Mouse (Mus musculus): ENCODE results near the gene Ly6g5c. TPM values are rescaled to one million over a fixed set of nuclear protein-coding genes. Genes with fewer than 3 reads are reported as not detected.

Gene Ly6g5c
- polyA plus RNA-seq, 1 experiment = not detected

DNA sequence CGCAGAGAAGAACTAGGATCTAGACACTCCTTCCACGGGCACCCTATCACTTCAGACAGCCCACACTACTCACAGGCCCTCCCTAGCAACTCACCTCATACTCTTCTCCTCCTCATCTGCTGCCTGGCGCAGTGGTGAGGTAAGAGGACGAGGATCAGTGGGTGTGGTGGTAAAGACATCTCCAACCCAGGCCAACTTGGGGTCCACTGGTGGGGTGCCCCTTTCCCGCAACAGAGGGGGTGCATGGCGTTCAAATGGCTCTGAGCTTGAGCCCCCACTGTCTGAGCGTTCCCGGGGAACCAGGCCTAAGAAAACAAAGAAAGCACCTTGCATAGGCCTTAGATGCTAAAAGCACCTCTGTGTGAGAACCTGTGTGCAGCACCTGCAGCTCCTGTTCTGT lies 49.2 kb downstream of the Ly6g5c start:
- Histone ChIP-seq H3K4me1 (ENCODE audit: control insufficient read depth, insufficient read depth, insufficient read length, low read length) (0 out of 2 replicates have a peak, but pooled peaks cover 3% of the 10 kb centered on the region), H3K4me3 (ENCODE audit: insufficient read depth, low read depth, low read length) (no peak overlapping the region), H3K27ac (replicated peaks; ENCODE audit: low read depth, low read length) (no peak overlapping the region)

GRCm38 (mm10) chr17:35157661-35158175 lies 49.6 kb downstream of the Ly6g5c start:
- Histone ChIP-seq H3K4me3 (ENCODE audit: insufficient read depth, low read depth, low read length) (no peak overlapping the region), H3K4me1 (ENCODE audit: control insufficient read depth, insufficient read depth, insufficient read length, low read length) (peaks cover 6% of the 10 kb centered on the region)

DNA sequence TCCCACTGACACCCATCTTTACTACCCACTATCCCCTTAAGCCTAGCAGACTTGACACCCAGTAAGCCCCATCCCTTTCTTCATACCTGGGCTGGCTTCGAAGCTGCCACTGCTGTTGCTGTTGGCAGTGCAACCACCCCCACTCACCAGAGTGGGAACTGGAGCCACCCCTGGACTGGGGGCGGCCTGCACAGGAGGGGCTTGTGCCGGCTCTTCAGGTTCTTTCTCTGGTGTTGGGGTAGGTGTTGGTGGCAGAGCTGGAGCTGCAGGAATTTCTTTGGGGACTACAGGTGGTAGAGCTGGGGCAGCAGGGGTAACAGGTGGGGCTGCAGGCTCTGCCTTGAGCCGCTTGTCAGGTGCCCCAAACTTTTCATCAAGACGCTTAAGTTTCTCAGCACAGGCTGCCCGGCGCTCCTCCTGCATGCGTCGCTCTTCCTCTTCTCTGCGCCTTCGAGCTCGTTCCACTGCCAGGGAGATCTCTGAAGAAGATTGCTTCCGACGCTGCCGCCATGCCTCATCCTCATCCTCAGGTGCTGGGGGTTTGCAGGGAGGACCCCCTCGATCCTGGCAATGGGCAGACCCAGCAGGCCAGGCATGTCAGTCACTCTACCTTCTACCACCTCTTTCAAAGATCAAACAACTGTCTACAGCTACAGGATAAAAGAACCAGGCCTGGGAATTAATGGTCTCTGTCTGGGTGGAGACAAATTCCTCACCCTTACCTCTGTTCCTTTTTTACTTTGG lies 50.9 kb downstream of the Ly6g5c start:
- no peak overlapping the region for H3K27ac ChIP-seq (replicated peaks; ENCODE audit: low read depth, low read length)
- H3K4me3 ChIP-seq (ENCODE audit: insufficient read depth, low read depth, low read length) = no peak overlapping the region
- peaks cover 10% of the 10 kb centered on the region for H3K4me1 ChIP-seq (ENCODE audit: control insufficient read depth, insufficient read depth, insufficient read length, low read length)

More at GRCm38 (mm10) chr17:35157661-35158175, 49.6 kb downstream of the Ly6g5c start:
- H3K27ac ChIP-seq (replicated peaks; ENCODE audit: low read depth, low read length) = no peak overlapping the region

DNA sequence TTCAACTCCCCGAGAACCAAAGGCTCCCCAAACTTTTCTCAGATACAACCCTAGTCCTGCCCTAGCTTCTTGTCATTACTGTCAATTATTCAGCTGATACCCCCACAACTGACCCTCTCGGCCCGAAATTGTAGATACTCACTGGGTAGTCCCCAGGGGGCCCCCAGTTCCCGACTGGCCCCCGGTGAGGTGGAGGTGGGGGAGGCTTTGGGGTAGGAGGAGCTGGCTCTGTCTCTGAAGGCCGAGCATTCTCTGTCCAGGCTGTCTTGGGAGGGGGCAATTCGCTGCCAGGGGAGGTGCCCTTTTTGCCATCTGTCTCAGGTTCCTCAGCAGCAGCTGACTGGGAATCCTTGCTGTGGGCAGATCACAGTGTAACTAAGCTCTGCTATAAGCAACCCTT lies 51.6 kb downstream of the Ly6g5c start:
- Histone ChIP-seq H3K4me1 (ENCODE audit: control insufficient read depth, insufficient read depth, insufficient read length, low read length) (peaks cover 10% of the 10 kb centered on the region), H3K4me3 (ENCODE audit: insufficient read depth, low read depth, low read length) (no peak overlapping the region), H3K27ac (replicated peaks; ENCODE audit: low read depth, low read length) (no peak overlapping the region)

DNA sequence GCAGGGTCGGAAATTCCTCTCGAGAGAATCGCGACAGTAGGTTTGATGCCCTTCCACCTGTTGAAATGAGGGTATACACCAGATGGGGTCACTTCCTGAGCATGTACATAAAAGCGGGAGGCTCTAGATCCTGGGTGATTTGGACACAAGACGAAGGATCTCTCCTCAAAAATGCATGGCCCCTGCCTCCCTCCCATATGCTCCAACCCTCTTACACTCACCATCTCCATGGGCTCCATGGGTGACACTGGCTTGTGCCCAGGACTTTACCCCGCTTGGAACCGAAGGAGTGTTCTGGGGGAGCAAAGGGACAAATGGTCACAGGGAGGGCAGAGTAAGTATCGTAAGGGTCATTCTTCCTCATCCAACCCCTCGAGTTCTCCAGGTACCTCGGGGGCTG lies 53.3 kb downstream of the Ly6g5c start:
- H3K4me3 ChIP-seq (ENCODE audit: insufficient read depth, low read depth, low read length) = no peak overlapping the region
- H3K27ac ChIP-seq (replicated peaks; ENCODE audit: low read depth, low read length) = no peak overlapping the region
- peaks cover 13% of the 10 kb centered on the region for H3K4me1 ChIP-seq (ENCODE audit: control insufficient read depth, insufficient read depth, insufficient read length, low read length)

Other genes with a start within 250 kb of the Ly6g5c start
- gene Cfb, start 245.8 kb upstream of the Ly6g5c start, polyA plus RNA-seq (2012; ENCODE audit: insufficient read depth, insufficient read length, missing spikeins) = 29.3 and 35.1 TPM in 2 replicates
- gene Zbtb12, start 228.8 kb upstream of the Ly6g5c start, polyA plus RNA-seq (2012; ENCODE audit: insufficient read depth, insufficient read length, missing spikeins) = 3.0 and 3.3 TPM in 2 replicates
- not detected in 2 replicates for gene Gm20547, start 226.2 kb upstream of the Ly6g5c start, polyA plus RNA-seq (2012; ENCODE audit: insufficient read depth, insufficient read length, missing spikeins)
- 6.0 and 12.4 TPM in 2 replicates for gene C2, start 210.0 kb upstream of the Ly6g5c start, polyA plus RNA-seq (2012; ENCODE audit: insufficient read depth, insufficient read length, missing spikeins)
- gene Ehmt2, start 209.8 kb upstream of the Ly6g5c start, polyA plus RNA-seq (2012; ENCODE audit: insufficient read depth, insufficient read length, missing spikeins) = 27.4 and 30.6 TPM in 2 replicates
- not detected in 2 replicates for gene Slc44a4, start 193.8 kb upstream of the Ly6g5c start, polyA plus RNA-seq (2012; ENCODE audit: insufficient read depth, insufficient read length, missing spikeins)
- gene Neu1, start 177.0 kb upstream of the Ly6g5c start, polyA plus RNA-seq (2012; ENCODE audit: insufficient read depth, insufficient read length, missing spikeins) = 9.1 and 10.2 TPM in 2 replicates
- gene Hspa1b, start 149.0 kb upstream of the Ly6g5c start, polyA plus RNA-seq (2012; ENCODE audit: insufficient read depth, insufficient read length, missing spikeins) = 5.2 and 26.8 TPM in 2 replicates
- not detected in 2 replicates for gene Gm20481, start 138.4 kb upstream of the Ly6g5c start, polyA plus RNA-seq (2012; ENCODE audit: insufficient read depth, insufficient read length, missing spikeins)
- gene Hspa1a, start 136.1 kb upstream of the Ly6g5c start, polyA plus RNA-seq (2012; ENCODE audit: insufficient read depth, insufficient read length, missing spikeins) = 6.3 and 18.9 TPM in 2 replicates
- gene Hspa1l, start 135.6 kb upstream of the Ly6g5c start, polyA plus RNA-seq (2012; ENCODE audit: insufficient read depth, insufficient read length, missing spikeins) = 0.48 and 0.71 TPM in 2 replicates
- 22.4 and 29.8 TPM in 2 replicates for gene Lsm2, start 126.4 kb upstream of the Ly6g5c start, polyA plus RNA-seq (2012; ENCODE audit: insufficient read depth, insufficient read length, missing spikeins)
- 12.7 and 14.2 TPM in 2 replicates for gene Vars, start 107.3 kb upstream of the Ly6g5c start, polyA plus RNA-seq (2012; ENCODE audit: insufficient read depth, insufficient read length, missing spikeins)
- gene Vwa7, start 91.7 kb upstream of the Ly6g5c start, polyA plus RNA-seq (2012; ENCODE audit: insufficient read depth, insufficient read length, missing spikeins) = not detected in 2 replicates
- not detected in 2 replicates for gene Sapcd1, start 80.3 kb upstream of the Ly6g5c start, polyA plus RNA-seq (2012; ENCODE audit: insufficient read depth, insufficient read length, missing spikeins)
- gene Msh5, start 61.5 kb upstream of the Ly6g5c start, polyA plus RNA-seq (2012; ENCODE audit: insufficient read depth, insufficient read length, missing spikeins) = not detected in 2 replicates
- gene Clic1, start 58.3 kb upstream of the Ly6g5c start, polyA plus RNA-seq (2012; ENCODE audit: insufficient read depth, insufficient read length, missing spikeins) = 13.6 and 16.8 TPM in 2 replicates
- 9.4 and 11.6 TPM in 2 replicates for gene Ddah2, start 49.2 kb upstream of the Ly6g5c start, polyA plus RNA-seq (2012; ENCODE audit: insufficient read depth, insufficient read length, missing spikeins)
- not detected in 2 replicates for gene Ly6g6c, start 42.9 kb upstream of the Ly6g5c start, polyA plus RNA-seq (2012; ENCODE audit: insufficient read depth, insufficient read length, missing spikeins)
- gene Mpig6b, start 42.1 kb upstream of the Ly6g5c start, polyA plus RNA-seq (2012; ENCODE audit: insufficient read depth, insufficient read length, missing spikeins) = not detected in 2 replicates
- not detected in 2 replicates for gene Ly6g6e, start 31.4 kb upstream of the Ly6g5c start, polyA plus RNA-seq (2012; ENCODE audit: insufficient read depth, insufficient read length, missing spikeins)
- 3.0 TPM in 1 of 2 replicates, not detected in the other for gene Ly6g6d, start 30.2 kb upstream of the Ly6g5c start, polyA plus RNA-seq (2012; ENCODE audit: insufficient read depth, insufficient read length, missing spikeins)
- gene Ly6g6f, start 22.7 kb upstream of the Ly6g5c start, polyA plus RNA-seq (2012; ENCODE audit: insufficient read depth, insufficient read length, missing spikeins) = not detected in 2 replicates
- gene Abhd16a, start 19.0 kb upstream of the Ly6g5c start, polyA plus RNA-seq (2012; ENCODE audit: insufficient read depth, insufficient read length, missing spikeins) = 43.3 and 44.8 TPM in 2 replicates
- not detected in 2 replicates for gene Ly6g5b, start 7.1 kb downstream of the Ly6g5c start, polyA plus RNA-seq (2012; ENCODE audit: insufficient read depth, insufficient read length, missing spikeins)
- gene Gpank1, start 13.2 kb downstream of the Ly6g5c start, polyA plus RNA-seq (2012; ENCODE audit: insufficient read depth, insufficient read length, missing spikeins) = 7.9 and 12.8 TPM in 2 replicates
- gene Csnk2b, start 13.8 kb downstream of the Ly6g5c start, polyA plus RNA-seq (2012; ENCODE audit: insufficient read depth, insufficient read length, missing spikeins) = 138 and 147 TPM in 2 replicates
- gene D17H6S53E, start 18.1 kb downstream of the Ly6g5c start, polyA plus RNA-seq (2012; ENCODE audit: insufficient read depth, insufficient read length, missing spikeins) = 12.8 and 17.2 TPM in 2 replicates
- not detected in 2 replicates for gene Apom, start 23.8 kb downstream of the Ly6g5c start, polyA plus RNA-seq (2012; ENCODE audit: insufficient read depth, insufficient read length, missing spikeins)
- gene Bag6, start 26.9 kb downstream of the Ly6g5c start, polyA plus RNA-seq (2012; ENCODE audit: insufficient read depth, insufficient read length, missing spikeins) = 119 and 160 TPM in 2 replicates
- 42.9 and 81.7 TPM in 2 replicates for gene Prrc2a, start 56.6 kb downstream of the Ly6g5c start, polyA plus RNA-seq (2012; ENCODE audit: insufficient read depth, insufficient read length, missing spikeins)
- 10.5 and 14.3 TPM in 2 replicates for gene Aif1, start 67.8 kb downstream of the Ly6g5c start, polyA plus RNA-seq (2012; ENCODE audit: insufficient read depth, insufficient read length, missing spikeins)
- gene Lst1, start 80.2 kb downstream of the Ly6g5c start, polyA plus RNA-seq (2012; ENCODE audit: insufficient read depth, insufficient read length, missing spikeins) = 12.2 and 16.4 TPM in 2 replicates
- not detected in 2 replicates for gene Ltb, start 86.2 kb downstream of the Ly6g5c start, polyA plus RNA-seq (2012; ENCODE audit: insufficient read depth, insufficient read length, missing spikeins)
- not detected in 2 replicates for gene Tnf, start 93.7 kb downstream of the Ly6g5c start, polyA plus RNA-seq (2012; ENCODE audit: insufficient read depth, insufficient read length, missing spikeins)
- gene Lta, start 97.1 kb downstream of the Ly6g5c start, polyA plus RNA-seq (2012; ENCODE audit: insufficient read depth, insufficient read length, missing spikeins) = not detected in 2 replicates
- gene Gm16181, start 112.6 kb downstream of the Ly6g5c start, polyA plus RNA-seq (2012; ENCODE audit: insufficient read depth, insufficient read length, missing spikeins) = not detected in 2 replicates
- gene Atp6v1g2, start 125.4 kb downstream of the Ly6g5c start, polyA plus RNA-seq (2012; ENCODE audit: insufficient read depth, insufficient read length, missing spikeins) = 2.7 and 4.0 TPM in 2 replicates
- gene Nfkbil1, start 127.5 kb downstream of the Ly6g5c start, polyA plus RNA-seq (2012; ENCODE audit: insufficient read depth, insufficient read length, missing spikeins) = 5.2 and 6.7 TPM in 2 replicates
- 50.5 and 57.9 TPM in 2 replicates for gene Ddx39b, start 133.5 kb downstream of the Ly6g5c start, polyA plus RNA-seq (2012; ENCODE audit: insufficient read depth, insufficient read length, missing spikeins)
- gene H2-D1, start 154.5 kb downstream of the Ly6g5c start, polyA plus RNA-seq (2012; ENCODE audit: insufficient read depth, insufficient read length, missing spikeins) = 284 and 411 TPM in 2 replicates
- gene H2-Q1, start 212.1 kb downstream of the Ly6g5c start, polyA plus RNA-seq (2012; ENCODE audit: insufficient read depth, insufficient read length, missing spikeins) = 0.40 TPM in 1 of 2 replicates, not detected in the other
- not detected in 2 replicates for gene H2-Q2, start 234.0 kb downstream of the Ly6g5c start, polyA plus RNA-seq (2012; ENCODE audit: insufficient read depth, insufficient read length, missing spikeins)

All from brown adipose tissue, adult 24 weeks (tissue).